Mouse (Mus musculus) embryonic facial prominence, embryonic 10.5 days (tissue): ENCODE results near the gene Msmb. TPM values are rescaled to one million over a fixed set of nuclear protein-coding genes. Genes with fewer than 3 reads are reported as not detected.

Experiments used
- DNase-seq: peaks from one replicate; pipeline ENCODE4 v3.0.0-alpha.2; 2017; ENCODE audit warnings: low spot score
- H3K27ac ChIP-seq: fragments of 300-500 bp; sonication (generic); replicated peaks from 2 replicates; pipeline ENCODE4 v1.5.1; 2016; ENCODE audit warnings: mild to moderate bottlenecking
- H3K27me3 ChIP-seq: fragments of 300-500 bp; sonication (generic); replicated peaks from 2 replicates; pipeline ENCODE4 v1.6.1; 2016; ENCODE audit warnings: low read depth, mild to moderate bottlenecking; ENCODE audit not compliant: poor library complexity, severe bottlenecking
- H3K36me3 ChIP-seq: fragments of 300-500 bp; sonication (generic); replicated peaks from 2 replicates; pipeline ENCODE4 v1.6.1; 2016; ENCODE audit warnings: mild to moderate bottlenecking, moderate library complexity
- H3K4me1 ChIP-seq: fragments of 300-500 bp; sonication (generic); 2 replicates; pipeline ENCODE4 v1.6.1; 2016
- H3K4me3 ChIP-seq: fragments of 300-500 bp; sonication (generic); 2 replicates; pipeline ENCODE4 v1.5.1; 2016; ENCODE audit warnings: mild to moderate bottlenecking, moderate library complexity
- H3K9me3 ChIP-seq: fragments of 300-500 bp; sonication (generic); 2 replicates; pipeline ENCODE4 v1.6.1; 2016; ENCODE audit warnings: mild to moderate bottlenecking
- WGBS: fragments of 180-500 bp; shearing (Covaris S2); methylation state at CpG from one replicate; pipeline ENCODE4 v1.1.7; 2016; 5-methylcytosine and 5-hydroxymethylcytosine counted together
- polyA plus RNA-seq: library from polyadenylated mRNA; unstranded; fragments of >200 nt; fragmentation: Nextera tagmentation; extraction: Ambion mirVana; gene quantifications from 2 replicates; pipeline ENCODE4 v1.2.1, GENCODE M21; 2016

Msmb gene
- polyA plus RNA-seq, 1 experiment from 2014 or later: not detected

DNA sequence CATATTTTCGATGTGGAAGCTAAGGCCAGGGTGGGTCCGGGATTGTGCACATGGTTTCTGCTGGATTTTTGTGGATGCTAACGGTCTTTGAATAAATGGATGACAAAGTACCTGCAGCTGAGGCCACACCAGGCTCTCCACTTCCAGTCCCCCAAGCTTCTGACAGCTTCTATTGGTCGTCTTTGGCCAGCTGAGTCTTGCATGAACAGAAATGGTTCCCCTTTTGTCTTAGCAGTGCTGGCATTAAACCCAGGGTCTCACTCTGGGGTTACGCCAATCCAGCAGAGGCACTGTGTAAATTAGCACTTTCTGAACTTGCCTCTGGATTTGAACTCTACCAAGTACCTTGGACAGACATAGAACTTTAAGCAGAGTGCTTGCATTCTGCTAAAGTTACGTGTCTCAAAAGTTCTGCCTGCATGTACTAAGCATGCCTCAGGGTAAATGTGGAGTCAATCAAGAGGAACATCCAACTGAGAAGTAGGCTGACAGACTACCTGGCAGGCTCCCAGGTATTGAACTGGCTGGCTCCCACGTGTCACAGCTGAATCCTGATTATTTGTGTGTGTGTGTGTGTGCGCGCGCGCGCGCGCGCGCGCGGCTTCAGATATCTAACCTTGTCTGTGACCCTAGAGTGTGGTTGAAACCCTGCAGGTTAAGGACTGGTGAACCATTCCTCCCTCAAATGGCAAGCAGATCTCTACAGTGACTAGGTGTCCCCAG lies 10.6 kb downstream of the Msmb start:
- H3K27ac ChIP-seq: no peak overlapping the region
- DNase-seq: no peak
- WGBS: 89% methylated on average over 18 of the region's 18 CpGs
- no peaks in the 10 kb centered on the region for H3K36me3 ChIP-seq
- H3K4me3 ChIP-seq: no peak overlapping the region
- no peaks in the 10 kb centered on the region for H3K9me3 ChIP-seq
- no peaks in the 10 kb centered on the region for H3K4me1 ChIP-seq
- no peaks in the 10 kb centered on the region for H3K27me3 ChIP-seq

- no peaks in the 10 kb centered on the region for H3K9me3 ChIP-seq
- H3K4me3 ChIP-seq: no peak overlapping the region
- H3K27ac ChIP-seq: no peak overlapping the region
- no peaks in the 10 kb centered on the region for H3K27me3 ChIP-seq
- H3K36me3 ChIP-seq: no peaks in the 10 kb centered on the region
- no peak for DNase-seq
- no peaks in the 10 kb centered on the region for H3K4me1 ChIP-seq
- WGBS: 99% methylated on average over 2 of the region's 2 CpGs
Observed at GRCm38 (mm10) chr14:32153156-32153555, 11.3 kb downstream of the Msmb start.

DNA sequence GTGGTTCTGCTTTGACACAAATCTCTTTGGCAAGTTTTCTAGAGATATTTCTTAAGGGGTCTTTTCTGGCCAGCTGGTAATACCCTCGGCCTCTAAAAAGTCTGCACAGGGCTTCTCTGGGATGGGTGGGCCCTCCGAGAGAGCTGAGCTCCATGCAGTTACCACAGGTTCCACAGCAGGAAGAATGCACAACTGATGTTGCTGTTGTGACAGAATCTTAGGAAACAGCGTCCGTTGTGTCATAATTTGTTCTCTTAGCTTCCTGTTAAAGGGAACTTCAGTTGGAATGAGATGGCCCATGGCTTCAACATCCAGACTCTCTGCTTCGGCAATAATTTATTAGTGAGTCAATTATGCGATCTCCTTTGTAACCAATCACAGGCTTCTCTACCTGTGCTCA lies 12.9 kb downstream of the Msmb start:
- H3K27me3 ChIP-seq: no peaks in the 10 kb centered on the region
- no peak overlapping the region for H3K27ac ChIP-seq
- H3K4me3 ChIP-seq: no peak overlapping the region
- no peaks in the 10 kb centered on the region for H3K36me3 ChIP-seq
- peaks cover 5% of the 10 kb centered on the region; the same call in 1 of the 2 replicates for H3K4me1 ChIP-seq
- WGBS: 90% methylated on average over 6 of the region's 6 CpGs
- no peak for DNase-seq
- H3K9me3 ChIP-seq: no peaks in the 10 kb centered on the region

GRCm38 (mm10) chr14:32159150-32159670 lies 17.4 kb downstream of the Msmb start:
- H3K27me3 ChIP-seq: no peaks in the 10 kb centered on the region
- 36% methylated on average over 4 of the region's 4 CpGs for WGBS
- peak overlapping the region; percentile 92 for H3K4me3 ChIP-seq
- DNase-seq: no peak
- peaks cover 21% of the 10 kb centered on the region for H3K4me1 ChIP-seq
- no peaks in the 10 kb centered on the region for H3K36me3 ChIP-seq
- H3K9me3 ChIP-seq: no peaks in the 10 kb centered on the region
- peak overlapping the region; percentile 92 for H3K27ac ChIP-seq

DNA sequence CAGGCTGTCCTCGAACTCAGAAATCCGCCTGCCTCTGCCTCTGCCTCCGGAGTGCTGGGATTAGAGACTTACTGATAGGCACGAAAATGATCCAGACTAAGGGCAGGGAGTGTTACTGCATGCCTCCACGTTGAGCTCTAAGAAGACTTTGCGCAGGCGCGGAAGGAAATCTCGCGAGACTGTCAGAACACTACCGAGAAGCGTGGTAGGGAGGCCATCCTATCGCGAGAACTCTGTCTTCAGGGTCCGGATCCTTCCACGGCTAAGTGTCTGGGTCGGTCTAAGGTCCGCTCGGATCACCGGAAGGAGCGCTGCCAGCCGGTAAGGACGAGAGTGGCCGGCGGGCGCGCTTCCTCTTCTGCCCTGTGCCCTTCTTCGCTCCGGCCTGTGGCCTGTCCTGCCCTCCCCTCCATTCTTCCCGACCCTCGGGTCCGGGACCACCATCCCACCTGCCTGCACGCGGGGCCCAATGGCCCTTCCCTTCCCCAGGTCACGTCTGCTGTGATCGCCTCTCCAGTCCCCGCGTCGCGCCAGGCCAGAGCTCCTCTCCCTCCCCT lies 17.9 kb downstream of the Msmb start, which contains the start of gene Ncoa4:
Gene Ncoa4 (plus strand): TSS at position 176 of the 557 bp plus-strand sequence.
- Histone ChIP-seq H3K27me3 (no peaks in the 10 kb centered on the region), H3K9me3 (no peaks in the 10 kb centered on the region), H3K4me3 (peak within 1 kb of the TSS; percentile 92), H3K27ac (peak within 1 kb of the TSS; percentile 92), H3K4me1 (peaks cover 26% of the 10 kb centered on the region), H3K36me3 (no peaks in the 10 kb centered on the region)
- WGBS: under 1% methylated on average over 40 of the region's 40 CpGs
- peak; percentile 97 for DNase-seq

GRCm38 (mm10) chr14:32160563-32160962 lies 18.7 kb downstream of the Msmb start:
- Histone ChIP-seq H3K4me1 (peaks cover 34% of the 10 kb centered on the region), H3K9me3 (no peaks in the 10 kb centered on the region), H3K4me3 (peak overlapping the region; percentile 92), H3K27me3 (no peaks in the 10 kb centered on the region), H3K27ac (peak overlapping the region; percentile 92), H3K36me3 (no peaks in the 10 kb centered on the region)
- 39% methylated on average over 7 of the region's 7 CpGs for WGBS
- DNase-seq: peak; percentile 9

GRCm38 (mm10) chr14:32161090-32161885 lies 19.5 kb downstream of the Msmb start:
- 87% methylated on average over 12 of the region's 12 CpGs for WGBS
- H3K27me3 ChIP-seq: no peaks in the 10 kb centered on the region

DNA sequence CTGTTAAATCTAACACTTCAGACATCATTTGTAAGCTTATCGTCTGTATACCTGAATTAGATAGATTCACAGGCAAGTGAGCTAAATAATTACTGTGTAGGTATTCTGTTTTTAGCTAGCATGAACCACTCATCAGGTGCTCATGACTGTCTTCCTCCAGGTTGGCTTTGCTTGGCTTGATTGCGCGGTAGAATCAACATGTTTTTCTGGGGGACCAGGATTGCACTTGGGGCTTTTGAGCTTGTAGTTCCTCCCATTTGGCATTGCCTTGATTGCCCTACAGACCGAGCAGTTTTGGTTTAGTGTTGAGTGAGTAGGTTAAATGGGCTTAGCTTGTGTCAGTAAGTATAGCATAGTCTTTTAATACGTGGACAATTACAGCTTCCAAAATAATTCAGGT lies 20.4 kb downstream of the Msmb start:
- WGBS: 94% methylated on average over 5 of the region's 5 CpGs
- no peak for DNase-seq

More at GRCm38 (mm10) chr14:32161090-32161885, 19.5 kb downstream of the Msmb start:
- no peaks in the 10 kb centered on the region for H3K9me3 ChIP-seq
- no peak for DNase-seq
- peaks cover 39% of the 10 kb centered on the region for H3K4me1 ChIP-seq
- H3K4me3 ChIP-seq: peak overlapping the region; percentile 92
- H3K36me3 ChIP-seq: no peaks in the 10 kb centered on the region
- 0 out of 2 replicates have a peak overlapping the region, but pooled peaks have one; percentile 92 for H3K27ac ChIP-seq

DNA sequence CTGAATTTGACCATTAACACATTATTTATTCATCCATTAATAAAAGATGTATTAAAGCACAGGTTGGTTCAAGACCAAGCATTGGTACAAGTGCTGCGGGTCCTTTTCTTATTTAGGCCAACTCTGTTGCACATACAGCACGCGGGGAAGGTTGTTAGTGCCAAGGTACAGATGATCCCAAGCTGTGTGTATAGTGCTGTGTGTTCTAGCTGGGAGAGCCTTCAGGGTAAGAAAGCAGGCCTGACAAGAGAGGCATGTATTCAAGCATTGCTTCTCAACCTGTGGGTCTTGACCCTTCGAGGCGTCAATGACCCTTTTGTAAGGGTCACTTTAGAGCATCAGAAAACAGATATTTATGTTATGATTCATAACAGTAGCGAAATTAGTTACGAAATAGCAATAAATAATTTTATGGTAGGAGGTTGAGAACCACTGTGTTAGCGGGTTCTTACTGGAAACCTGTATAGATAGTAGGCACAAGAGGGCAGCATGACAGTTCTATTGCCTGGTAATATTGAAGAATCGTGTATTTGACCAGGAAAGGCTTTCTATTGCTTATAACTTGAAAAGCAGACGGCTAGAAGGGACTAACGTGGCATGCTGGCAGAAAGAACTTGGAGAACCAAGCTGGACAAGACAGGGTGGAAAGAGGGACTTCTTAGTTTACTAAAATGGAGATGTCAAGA lies 21.5 kb downstream of the Msmb start:
- 92% methylated on average over 11 of the region's 11 CpGs for WGBS
- Histone ChIP-seq H3K27ac (no peak overlapping the region), H3K9me3 (no peaks in the 10 kb centered on the region), H3K4me1 (peaks cover 39% of the 10 kb centered on the region), H3K27me3 (no peaks in the 10 kb centered on the region), H3K36me3 (no peaks in the 10 kb centered on the region), H3K4me3 (no peak overlapping the region)
- DNase-seq: no peak

More for the DNA sequence above, 20.4 kb downstream of the Msmb start:
- no peaks in the 10 kb centered on the region for H3K9me3 ChIP-seq
- H3K27me3 ChIP-seq: no peaks in the 10 kb centered on the region
- no peak overlapping the region for H3K4me3 ChIP-seq
- no peaks in the 10 kb centered on the region for H3K36me3 ChIP-seq
- peaks cover 39% of the 10 kb centered on the region for H3K4me1 ChIP-seq
- H3K27ac ChIP-seq: no peak overlapping the region

DNA sequence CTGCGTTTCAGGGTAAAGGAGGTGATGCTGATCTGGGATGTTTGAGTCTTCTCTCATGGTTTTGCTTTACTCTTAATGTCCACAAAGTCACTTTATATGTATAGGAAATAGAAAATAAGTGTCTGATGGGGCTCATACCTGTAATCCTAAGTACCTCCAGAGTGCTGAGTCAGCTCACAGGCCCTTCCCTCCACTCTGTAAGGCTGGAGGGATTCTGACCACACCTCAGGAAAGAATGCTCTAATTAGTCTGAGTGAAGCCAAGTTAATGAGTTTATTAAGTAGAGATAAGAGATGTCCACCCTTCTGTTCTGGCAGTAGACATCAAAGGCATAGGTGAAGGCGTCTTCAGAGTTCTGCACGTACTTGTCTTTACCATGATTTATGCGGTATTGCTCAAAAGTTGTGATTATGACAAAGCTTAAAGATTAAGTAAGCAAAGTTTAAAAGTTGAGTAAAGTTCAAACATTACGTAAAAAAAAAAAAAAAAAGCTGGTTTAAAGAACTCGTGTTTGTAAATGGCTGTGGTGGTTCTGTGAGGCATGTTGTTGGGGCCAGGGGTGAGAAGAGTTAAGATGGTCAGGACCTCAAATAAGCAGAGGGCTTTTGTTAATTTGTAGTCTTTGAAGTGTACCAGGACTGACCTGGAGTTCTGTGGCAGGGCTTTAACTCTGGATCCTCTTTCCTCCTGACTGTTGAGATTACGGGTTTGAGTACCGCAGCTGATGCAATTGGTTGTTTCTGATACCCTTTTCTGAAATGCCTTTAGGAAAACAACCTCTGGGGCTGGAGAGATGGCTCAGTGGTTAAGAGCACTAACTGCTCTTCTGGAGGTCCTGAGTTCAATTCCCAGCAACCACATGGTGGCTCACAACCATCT lies 22.6 kb downstream of the Msmb start:
- Histone ChIP-seq H3K4me1 (peaks cover 34% of the 10 kb centered on the region), H3K36me3 (no peaks in the 10 kb centered on the region), H3K27ac (no peak overlapping the region), H3K9me3 (no peaks in the 10 kb centered on the region), H3K4me3 (no peak overlapping the region), H3K27me3 (no peaks in the 10 kb centered on the region)
- DNase-seq: no peak
- WGBS: 82% methylated on average over 8 of the region's 8 CpGs

DNA sequence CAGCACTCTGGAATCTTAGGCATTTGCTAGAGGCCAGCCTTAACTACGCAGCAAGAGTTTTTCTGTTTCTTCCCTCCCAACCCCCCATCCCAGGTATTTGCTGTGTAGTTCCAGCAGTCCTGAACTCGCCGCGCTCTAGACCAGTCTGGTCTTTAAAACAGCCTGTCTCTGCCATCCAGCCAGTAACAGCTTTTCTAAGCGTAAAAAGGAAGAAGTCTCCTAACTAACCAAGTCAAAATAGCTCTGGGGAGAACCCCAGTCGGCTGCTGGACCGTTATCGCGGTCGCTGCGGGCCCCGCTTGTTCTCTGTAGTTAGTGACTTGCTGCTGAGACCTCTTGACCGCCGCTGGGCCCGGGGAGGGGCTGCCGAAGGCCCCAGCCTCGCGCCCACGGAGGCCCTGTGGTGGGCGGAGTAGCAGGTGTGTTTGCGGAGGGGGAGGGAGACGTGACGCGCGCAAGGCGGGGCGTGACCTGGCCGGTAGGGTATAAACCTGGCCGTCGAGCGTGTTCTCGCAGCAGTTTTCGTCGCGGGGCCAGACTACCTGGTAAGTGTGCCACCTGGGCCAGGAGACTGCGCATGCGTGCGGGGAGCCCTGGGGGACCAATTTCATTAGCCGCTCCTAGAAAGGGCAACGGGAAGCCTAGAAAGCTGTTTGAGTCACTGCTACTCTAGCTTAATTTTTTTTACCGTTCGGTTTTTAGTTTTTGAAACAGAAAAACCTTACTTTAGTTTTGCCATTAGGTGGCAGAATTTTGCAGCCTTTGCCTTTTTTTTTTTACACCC lies 23.6 kb downstream of the Msmb start:
- no peaks in the 10 kb centered on the region for H3K36me3 ChIP-seq
- H3K27me3 ChIP-seq: no peaks in the 10 kb centered on the region
- H3K27ac ChIP-seq: peak overlapping the region; percentile 84
- peak; percentile 86 for DNase-seq
- under 1% methylated on average over 42 of the region's 42 CpGs for WGBS
- H3K4me1 ChIP-seq: peaks cover 30% of the 10 kb centered on the region
- H3K4me3 ChIP-seq: peak overlapping the region; percentile 70
- no peaks in the 10 kb centered on the region for H3K9me3 ChIP-seq
